Mouse (Mus musculus) myocyte (in vitro differentiated cells): Measurements from ENCODE around the gene Ccdc157. TPM values are rescaled to one million over a fixed set of nuclear protein-coding genes. Genes with fewer than 3 reads are reported as not detected.
"Not testable (repeated sequence)": the region's sequence is repeated elsewhere in the genome, so short reads cannot be mapped to it uniquely, and the experiment has no call there.

ENCODE experiments used
- H3K27me3 ChIP-seq: one replicate; pipeline ENCODE4 v1.6.1; 2011; ENCODE audit not compliant: control insufficient read depth, insufficient read depth, insufficient read length
- H3K36me3 ChIP-seq: one replicate; pipeline ENCODE4 v1.6.1; 2011; ENCODE audit not compliant: control insufficient read depth, insufficient read depth
- H3K4me2 ChIP-seq: one replicate; pipeline ENCODE4 v1.6.1; 2011; ENCODE audit warnings: low read depth, control low read depth
- H3K4me3 ChIP-seq: one replicate; pipeline ENCODE4 v1.5.1; 2011; ENCODE audit warnings: mild to moderate bottlenecking, control low read depth, moderate library complexity
- H3K79me2 ChIP-seq: one replicate; pipeline ENCODE4 v1.6.1; 2011; ENCODE audit not compliant: control insufficient read depth, insufficient read depth
- H3ac ChIP-seq: one replicate; pipeline ENCODE4 v1.6.1; 2011; ENCODE audit not compliant: control insufficient read depth, insufficient read length
- CEBPB ChIP-seq: IDR thresholded peaks from 2 replicates; pipeline ENCODE4 v1.6.1; 2011; ENCODE audit warnings: mild to moderate bottlenecking, moderate library complexity; ENCODE audit not compliant: poor library complexity, insufficient read depth, severe bottlenecking
- E2F4 ChIP-seq: IDR thresholded peaks from one replicate; pipeline ENCODE4 v1.6.1; 2011; ENCODE audit warnings: mild to moderate bottlenecking, control low read depth, moderate library complexity; ENCODE audit not compliant: insufficient read depth
- MAX ChIP-seq: IDR thresholded peaks from one replicate; pipeline ENCODE4 v1.6.1; 2011; ENCODE audit warnings: low read depth, mild to moderate bottlenecking, control low read depth
- MYOD1 ChIP-seq, 3 experiments: IDR thresholded peaks; one replicate each; pipeline ENCODE4 v1.6.1; 2011; ENCODE audit warnings: control low read depth in 2 of 3, low read depth in 2 of 3, mild to moderate bottlenecking in 2 of 3, moderate library complexity in 1 of 3; ENCODE audit not compliant: insufficient read length in 2 of 3, control insufficient read depth in 1 of 3
- MYOG ChIP-seq, 3 experiments: IDR thresholded peaks; one replicate each; pipeline ENCODE4 v1.6.1; 2011; ENCODE audit warnings: control low read depth in 2 of 3, low read depth in 2 of 3, mild to moderate bottlenecking in 2 of 3; ENCODE audit not compliant: insufficient read length in 2 of 3, control insufficient read depth in 1 of 3, insufficient read depth in 1 of 3
- POLR2A ChIP-seq: IDR thresholded peaks from one replicate; pipeline ENCODE4 v1.6.1; 2011; ENCODE audit warnings: low read depth, mild to moderate bottlenecking, control low read depth, moderate library complexity; ENCODE audit not compliant: insufficient read length
- POLR2AphosphoS2 ChIP-seq: IDR thresholded peaks from one replicate; pipeline ENCODE4 v1.6.1; 2011; ENCODE audit warnings: low read depth, control low read depth; ENCODE audit not compliant: insufficient read length
- REST ChIP-seq: IDR thresholded peaks from one replicate; pipeline ENCODE4 v1.6.1; 2011; ENCODE audit warnings: mild to moderate bottlenecking, control low read depth, moderate library complexity; ENCODE audit not compliant: insufficient read depth, insufficient read length
- SRF ChIP-seq: IDR thresholded peaks from one replicate; pipeline ENCODE4 v1.6.1; 2011; ENCODE audit warnings: low read depth; ENCODE audit not compliant: control insufficient read depth, insufficient read length
- TCF12 ChIP-seq: IDR thresholded peaks from one replicate; pipeline ENCODE4 v1.6.1; 2011; ENCODE audit warnings: mild to moderate bottlenecking, control low read depth; ENCODE audit not compliant: poor library complexity, insufficient read depth, severe bottlenecking
- TCF3 ChIP-seq: IDR thresholded peaks from one replicate; pipeline ENCODE4 v1.6.1; 2011; ENCODE audit warnings: low read depth, control low read depth; ENCODE audit not compliant: insufficient read length
- USF1 ChIP-seq: IDR thresholded peaks from one replicate; pipeline ENCODE4 v1.6.1; 2011; ENCODE audit warnings: low read depth, mild to moderate bottlenecking, control low read depth, moderate library complexity
- polyA plus RNA-seq: library from polyadenylated mRNA; unstranded; fragments of >200 nt; fragmentation: generic; extraction: Trizol; gene quantifications from one replicate; pipeline ENCODE4 v1.2.1, GENCODE M21; 2012; ENCODE audit warnings: missing spikeins

Ccdc157 gene
- polyA plus RNA-seq, 1 experiment = 5.6 TPM

- no peak for TF ChIP-seq SRF
- TF ChIP-seq TCF12 = no peak
- TF ChIP-seq POLR2AphosphoS2 = no peak
- TF ChIP-seq POLR2A = no peak
- TF ChIP-seq REST = no peak
- TF ChIP-seq MYOD1 (IDR thresholded peaks at IDR 0.05; ENCODE audit: control insufficient read depth in 1 of 3, insufficient read length in 2 of 3, low read depth in 2 of 3) = no peak
- no peak for TF ChIP-seq TCF3
- Histone ChIP-seq H3K27me3 (no peaks in the 10 kb centered on the region), H3K79me2 (no peaks in the 10 kb centered on the region), H3K4me2 (peak overlapping the region; percentile 96), H3ac (peak overlapping the region; percentile 3), H3K36me3 (no peaks in the 10 kb centered on the region), H3K4me3 (peak overlapping the region; percentile 48)
Observed at GRCm38 (mm10) chr11:4117372-4118071, 42.6 kb downstream of the Ccdc157 start.

DNA sequence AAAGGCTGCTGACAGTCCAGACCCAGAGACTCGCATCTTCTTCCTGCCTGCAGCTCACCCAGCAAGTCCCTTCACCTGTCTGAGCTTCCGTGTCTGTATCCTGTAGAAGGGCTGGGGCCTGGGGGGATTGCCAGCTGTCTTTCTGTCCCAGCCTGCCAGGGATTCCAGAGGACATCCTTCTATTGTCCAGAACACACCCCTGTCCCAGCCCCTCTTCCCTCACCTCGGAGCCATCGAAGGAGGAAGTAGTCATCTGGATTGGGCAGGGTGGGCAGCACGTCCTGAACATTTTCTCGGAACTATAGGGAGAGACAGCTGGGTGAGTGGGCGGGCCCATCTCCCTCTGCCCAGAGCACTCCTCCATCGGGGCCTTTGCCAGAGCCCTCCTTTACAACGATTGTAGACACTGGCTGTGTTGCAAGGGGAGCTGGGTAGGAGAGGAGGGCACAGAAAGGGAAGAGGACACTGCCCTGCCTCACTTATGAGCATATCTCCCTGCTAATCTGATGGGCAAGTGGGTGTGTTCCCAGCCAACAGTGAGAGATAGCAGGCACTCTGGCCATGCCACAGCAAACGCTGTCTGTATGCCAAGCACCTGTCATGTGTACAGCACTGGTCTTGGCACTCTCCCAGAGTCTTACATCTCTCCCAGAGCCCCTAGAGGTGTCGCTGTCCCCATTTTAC lies 43.5 kb downstream of the Ccdc157 start:
- no peaks in the 10 kb centered on the region for H3K27me3 ChIP-seq
- no peaks in the 10 kb centered on the region for H3K79me2 ChIP-seq
- peak overlapping the region; percentile 96 for H3K4me2 ChIP-seq
- TF ChIP-seq POLR2A = no peak
- TF ChIP-seq TCF3 = no peak
- no peak for TF ChIP-seq REST
- TF ChIP-seq MYOD1 (IDR thresholded peaks at IDR 0.05; ENCODE audit: control insufficient read depth in 1 of 3, insufficient read length in 2 of 3, low read depth in 2 of 3) = peak; percentile 49 to 93 (median 89)
- no peak for TF ChIP-seq CEBPB
- TF ChIP-seq MYOG (IDR thresholded peaks at IDR 0.05; ENCODE audit: control insufficient read depth in 1 of 3, insufficient read depth in 1 of 3, insufficient read length in 2 of 3, low read depth in 2 of 3) = peak; percentile 21 to 87 (median 69)
- TF ChIP-seq E2F4 = no peak
- TF ChIP-seq TCF12 = peak; percentile 45
- no peaks in the 10 kb centered on the region for H3K36me3 ChIP-seq
- no peak overlapping the region for H3ac ChIP-seq
- peak overlapping the region; percentile 48 for H3K4me3 ChIP-seq

- Histone ChIP-seq H3K27me3 (no peaks in the 10 kb centered on the region), H3ac (no peak overlapping the region), H3K36me3 (peaks cover 6% of the 10 kb centered on the region), H3K79me2 (no peaks in the 10 kb centered on the region), H3K4me3 (no peak overlapping the region), H3K4me2 (peak overlapping the region; percentile 96)
- TF ChIP-seq TCF3 = no peak
- TF ChIP-seq REST = no peak
- no peak for TF ChIP-seq MYOG (IDR thresholded peaks at IDR 0.05; ENCODE audit: control insufficient read depth in 1 of 3, insufficient read depth in 1 of 3, insufficient read length in 2 of 3, low read depth in 2 of 3)
- TF ChIP-seq MYOD1 (IDR thresholded peaks at IDR 0.05; ENCODE audit: control insufficient read depth in 1 of 3, insufficient read length in 2 of 3, low read depth in 2 of 3) = no peak
- TF ChIP-seq E2F4 = no peak
- no peak for TF ChIP-seq POLR2A
- no peak for TF ChIP-seq CEBPB
- no peak for TF ChIP-seq TCF12
- no peak for TF ChIP-seq SRF
Observed at GRCm38 (mm10) chr11:4115407-4115806, 44.7 kb downstream of the Ccdc157 start.

DNA sequence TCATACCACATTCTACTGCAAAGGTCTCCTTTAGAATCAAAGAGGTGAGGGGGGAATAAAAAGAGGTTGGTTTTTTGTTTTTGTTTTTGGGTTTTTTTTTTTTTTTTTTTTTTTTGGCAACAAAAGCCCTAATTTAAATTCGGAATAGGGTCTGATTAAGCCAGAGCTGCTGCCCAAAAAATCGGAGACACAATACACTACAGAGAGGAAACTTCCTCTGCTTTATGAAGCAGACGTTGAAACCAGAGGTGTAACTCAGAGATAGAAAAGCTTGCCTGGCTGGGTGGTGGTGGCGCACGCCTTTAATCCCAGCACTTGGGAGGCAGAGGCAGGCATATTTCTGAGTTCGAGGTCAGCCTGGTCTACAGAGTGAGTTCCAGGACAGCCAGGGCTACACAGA lies 45.6 kb downstream of the Ccdc157 start:
- H3ac ChIP-seq, H3K79me2 ChIP-seq, H3K4me2 ChIP-seq, H3K36me3 ChIP-seq, H3K27me3 ChIP-seq, H3K4me3 ChIP-seq: not testable (repeated sequence)

GRCm38 (mm10) chr11:4113970-4114369 lies 46.1 kb downstream of the Ccdc157 start:
- H3ac ChIP-seq = no peak overlapping the region
- TF ChIP-seq SRF (no peak), USF1 (no peak), CEBPB (no peak), TCF3 (no peak), POLR2A (no peak), TCF12 (no peak), MYOD1 (IDR thresholded peaks at IDR 0.05; ENCODE audit: control insufficient read depth in 1 of 3, insufficient read length in 2 of 3, low read depth in 2 of 3) (no peak), POLR2AphosphoS2 (no peak), MAX (no peak), E2F4 (no peak), MYOG (IDR thresholded peaks at IDR 0.05; ENCODE audit: control insufficient read depth in 1 of 3, insufficient read depth in 1 of 3, insufficient read length in 2 of 3, low read depth in 2 of 3) (no peak), REST (no peak)
- no peak overlapping the region for H3K4me3 ChIP-seq
- H3K79me2 ChIP-seq = no peaks in the 10 kb centered on the region
- peaks cover 6% of the 10 kb centered on the region for H3K36me3 ChIP-seq
- H3K27me3 ChIP-seq = no peaks in the 10 kb centered on the region
- no peak overlapping the region for H3K4me2 ChIP-seq
